Mouse (Mus musculus): Measurements from ENCODE around the gene Lpin1. TPM values are rescaled to one million over a fixed set of nuclear protein-coding genes. Genes with fewer than 3 reads are reported as not detected.

Gene Lpin1
- polyA plus RNA-seq, 1 experiment from 2014 or later: 6.5 TPM

- under 1% methylated on average over 36 of the region's 36 CpGs for WGBS
Observed at GRCm38 (mm10) chr12:16589204-16589949, 21.4 kb downstream of the Lpin1 start.

GRCm38 (mm10) chr12:16588396-16589042 lies 22.2 kb downstream of the Lpin1 start:
- Histone ChIP-seq H3K27ac (replicated peaks) (peak overlapping the region; percentile 72; the same call in 1 of the 2 replicates), H3K4me1 (peaks cover 37% of the 10 kb centered on the region), H3K36me3 (no peaks in the 10 kb centered on the region), H3K4me3 (replicated peaks) (peak overlapping the region; percentile 75), H3K9ac (peak overlapping the region; percentile 60; the same call in 1 of the 2 replicates), H3K4me2 (replicated peaks) (peak overlapping the region; percentile 90), H3K27me3 (no peaks in the 10 kb centered on the region), H3K9me3 (replicated peaks) (no peaks in the 10 kb centered on the region)
- WGBS: 15% methylated on average over 7 of the region's 7 CpGs
- no peak for ATAC-seq (ENCODE audit: insufficient number of reproducible peaks, low FRiP score, low TSS enrichment, low read depth)

More at GRCm38 (mm10) chr12:16589204-16589949, 21.4 kb downstream of the Lpin1 start:
- peak overlapping the region; percentile 72 for H3K27ac ChIP-seq (replicated peaks)
- ATAC-seq (ENCODE audit: insufficient number of reproducible peaks, low FRiP score, low TSS enrichment, low read depth): peak; percentile 90
- H3K9ac ChIP-seq: peak overlapping the region; percentile 60
- H3K4me3 ChIP-seq (replicated peaks): peak overlapping the region; percentile 75
- H3K4me2 ChIP-seq (replicated peaks): peak overlapping the region; percentile 90
- H3K27me3 ChIP-seq: no peaks in the 10 kb centered on the region
- H3K36me3 ChIP-seq: no peaks in the 10 kb centered on the region
- no peaks in the 10 kb centered on the region for H3K9me3 ChIP-seq (replicated peaks)
- peaks cover 31% of the 10 kb centered on the region for H3K4me1 ChIP-seq

- no peak for ATAC-seq (ENCODE audit: insufficient number of reproducible peaks, low FRiP score, low TSS enrichment, low read depth)
- H3K4me1 ChIP-seq: peaks cover 37% of the 10 kb centered on the region
- 60% methylated on average over 5 of the region's 5 CpGs for WGBS
- no peak overlapping the region for H3K4me2 ChIP-seq (replicated peaks)
- no peak overlapping the region for H3K27ac ChIP-seq (replicated peaks)
- H3K4me3 ChIP-seq (replicated peaks): no peak overlapping the region
- no peaks in the 10 kb centered on the region for H3K36me3 ChIP-seq
- H3K27me3 ChIP-seq: no peaks in the 10 kb centered on the region
- H3K9me3 ChIP-seq (replicated peaks): no peaks in the 10 kb centered on the region
- H3K9ac ChIP-seq: no peak overlapping the region
Observed at GRCm38 (mm10) chr12:16587767-16588166, 23.0 kb downstream of the Lpin1 start.

DNA sequence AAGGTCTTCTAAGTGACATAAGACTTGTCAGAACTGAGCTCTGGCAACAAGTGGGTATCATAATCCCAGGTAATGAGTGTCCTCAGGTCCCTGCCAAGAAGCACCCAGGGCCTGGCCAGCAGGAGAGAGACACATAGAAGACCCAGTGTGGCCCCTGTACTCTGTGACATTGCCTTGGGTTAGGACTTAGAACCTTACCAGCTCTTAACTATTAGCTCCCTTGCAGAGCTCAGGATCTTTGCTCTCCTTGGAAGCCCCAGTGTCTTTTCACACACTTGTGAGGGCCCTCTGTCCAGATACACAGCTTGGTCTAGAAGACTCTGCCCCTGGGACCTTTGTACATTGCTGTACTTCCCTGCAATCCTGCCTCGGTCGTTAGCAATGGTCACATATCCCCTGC lies 23.7 kb downstream of the Lpin1 start:
- ATAC-seq (ENCODE audit: insufficient number of reproducible peaks, low FRiP score, low TSS enrichment, low read depth): no peak
- H3K4me2 ChIP-seq (replicated peaks): no peak overlapping the region
- H3K9ac ChIP-seq: no peak overlapping the region
- no peaks in the 10 kb centered on the region for H3K9me3 ChIP-seq (replicated peaks)
- H3K4me3 ChIP-seq (replicated peaks): no peak overlapping the region
- H3K27me3 ChIP-seq: no peaks in the 10 kb centered on the region
- 71% methylated on average over 2 of the region's 2 CpGs for WGBS
- no peak overlapping the region for H3K27ac ChIP-seq (replicated peaks)
- H3K36me3 ChIP-seq: no peaks in the 10 kb centered on the region
- H3K4me1 ChIP-seq: peaks cover 33% of the 10 kb centered on the region

- H3K27ac ChIP-seq (replicated peaks): no peak overlapping the region
- ATAC-seq (ENCODE audit: insufficient number of reproducible peaks, low FRiP score, low TSS enrichment, low read depth): no peak
- no peaks in the 10 kb centered on the region for H3K36me3 ChIP-seq
- no peaks in the 10 kb centered on the region for H3K27me3 ChIP-seq
- peaks cover 17% of the 10 kb centered on the region for H3K4me1 ChIP-seq
- no peaks in the 10 kb centered on the region for H3K9me3 ChIP-seq (replicated peaks)
- 74% methylated on average over 3 of the region's 3 CpGs for WGBS
- no peak overlapping the region for H3K9ac ChIP-seq
- no peak overlapping the region for H3K4me2 ChIP-seq (replicated peaks)
- H3K4me3 ChIP-seq (replicated peaks): no peak overlapping the region
Observed at GRCm38 (mm10) chr12:16584964-16585363, 25.8 kb downstream of the Lpin1 start.

DNA sequence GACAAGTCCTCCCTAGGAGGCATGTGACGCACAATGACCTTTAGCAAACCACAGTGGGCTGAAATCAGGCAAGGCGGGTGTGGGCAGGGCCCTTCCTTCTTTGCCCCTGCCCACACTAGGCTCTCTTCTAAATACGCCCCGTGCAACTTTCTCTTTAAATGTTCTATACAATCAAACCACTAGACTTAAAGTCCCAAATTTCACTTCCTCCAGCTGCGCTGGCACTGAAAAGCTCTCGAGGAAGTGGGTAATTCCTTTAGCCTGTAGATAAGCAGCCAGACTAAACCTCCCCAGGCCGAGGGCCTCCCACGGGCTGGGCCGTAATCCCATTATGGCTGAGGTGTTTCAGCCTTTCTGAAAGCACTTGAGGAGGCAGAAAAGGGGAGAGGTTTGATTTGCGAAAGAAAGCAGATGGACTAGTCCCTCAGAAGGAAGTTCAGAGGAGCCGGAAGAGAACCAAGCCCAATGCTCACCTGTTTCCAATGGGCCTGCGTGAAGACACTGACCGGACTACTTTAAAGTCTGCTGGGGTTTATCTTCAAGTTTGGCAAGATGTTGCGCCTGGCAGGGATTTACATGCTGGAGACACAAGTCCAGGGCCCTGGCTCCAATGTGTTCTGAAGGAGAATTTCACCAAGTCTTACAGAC lies 26.6 kb downstream of the Lpin1 start:
- ATAC-seq (ENCODE audit: insufficient number of reproducible peaks, low FRiP score, low TSS enrichment, low read depth): no peak
- no peak overlapping the region for H3K27ac ChIP-seq (replicated peaks)

GRCm38 (mm10) chr12:16583313-16583712 lies 27.5 kb downstream of the Lpin1 start:
- 88% methylated on average over 3 of the region's 3 CpGs for WGBS
- 0 out of 2 replicates have a peak, but pooled peaks cover 4% of the 10 kb centered on the region for H3K36me3 ChIP-seq
- no peak overlapping the region for H3K27ac ChIP-seq (replicated peaks)
- H3K9me3 ChIP-seq (replicated peaks): no peaks in the 10 kb centered on the region
- H3K4me1 ChIP-seq: 0 out of 2 replicates have a peak, but pooled peaks cover 8% of the 10 kb centered on the region
- H3K9ac ChIP-seq: no peak overlapping the region
- no peak overlapping the region for H3K4me3 ChIP-seq (replicated peaks)
- H3K4me2 ChIP-seq (replicated peaks): no peak overlapping the region
- no peaks in the 10 kb centered on the region for H3K27me3 ChIP-seq
- ATAC-seq (ENCODE audit: insufficient number of reproducible peaks, low FRiP score, low TSS enrichment, low read depth): no peak

More for the DNA sequence above, 26.6 kb downstream of the Lpin1 start:
- Histone ChIP-seq H3K4me1 (peaks cover 13% of the 10 kb centered on the region), H3K4me2 (replicated peaks) (no peak overlapping the region), H3K9ac (no peak overlapping the region), H3K27me3 (no peaks in the 10 kb centered on the region), H3K4me3 (replicated peaks) (no peak overlapping the region), H3K36me3 (0 out of 2 replicates have a peak, but pooled peaks cover under 1% of the 10 kb centered on the region), H3K9me3 (replicated peaks) (no peaks in the 10 kb centered on the region)
- WGBS: 42% methylated on average over 14 of the region's 14 CpGs

DNA sequence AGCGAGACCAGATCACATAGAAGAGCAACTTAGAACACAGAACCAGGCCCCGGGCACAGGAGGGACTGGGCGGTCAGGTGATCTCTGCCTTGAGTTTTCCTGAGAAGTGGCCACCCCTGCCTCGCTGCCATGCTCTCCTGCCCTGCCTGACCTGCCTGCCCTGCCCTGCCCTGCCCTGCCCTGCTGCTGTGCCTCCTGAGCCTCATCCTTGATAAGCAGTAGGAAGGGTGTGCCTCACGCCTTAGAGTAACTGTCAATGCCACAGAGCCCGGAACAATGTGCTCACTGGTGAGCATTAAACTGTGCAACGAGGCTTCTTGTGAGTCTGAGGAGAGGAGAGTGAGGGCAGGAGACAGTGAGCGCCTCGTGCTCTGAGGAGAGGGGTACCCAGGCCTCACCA lies 30.5 kb downstream of the Lpin1 start:
- ATAC-seq (ENCODE audit: insufficient number of reproducible peaks, low FRiP score, low TSS enrichment, low read depth): no peak
- no peak overlapping the region for H3K9ac ChIP-seq
- H3K4me1 ChIP-seq: 0 out of 2 replicates have a peak, but pooled peaks cover 8% of the 10 kb centered on the region
- H3K27me3 ChIP-seq: no peaks in the 10 kb centered on the region
- H3K4me3 ChIP-seq (replicated peaks): no peak overlapping the region
- H3K4me2 ChIP-seq (replicated peaks): no peak overlapping the region
- peaks cover 9% of the 10 kb centered on the region; the same call in 1 of the 2 replicates for H3K36me3 ChIP-seq
- no peak overlapping the region for H3K27ac ChIP-seq (replicated peaks)
- H3K9me3 ChIP-seq (replicated peaks): no peaks in the 10 kb centered on the region
- 80% methylated on average over 9 of the region's 9 CpGs for WGBS

- H3K27me3 ChIP-seq: no peaks in the 10 kb centered on the region
- no peak overlapping the region for H3K9ac ChIP-seq
- no peak overlapping the region for H3K4me2 ChIP-seq (replicated peaks)
- peaks cover 17% of the 10 kb centered on the region; the same call in 1 of the 2 replicates for H3K36me3 ChIP-seq
- no peak for ATAC-seq (ENCODE audit: insufficient number of reproducible peaks, low FRiP score, low TSS enrichment, low read depth)
- WGBS: 62% methylated on average over 9 of the region's 9 CpGs
- no peak overlapping the region for H3K27ac ChIP-seq (replicated peaks)
- H3K4me1 ChIP-seq: no peaks in the 10 kb centered on the region
- no peaks in the 10 kb centered on the region for H3K9me3 ChIP-seq (replicated peaks)
- H3K4me3 ChIP-seq (replicated peaks): no peak overlapping the region
Observed at GRCm38 (mm10) chr12:16577665-16578233, 33.0 kb downstream of the Lpin1 start.

- no peak overlapping the region for H3K4me3 ChIP-seq (replicated peaks)
- H3K36me3 ChIP-seq: peaks cover 24% of the 10 kb centered on the region; the same call in 1 of the 2 replicates
- H3K27me3 ChIP-seq: no peaks in the 10 kb centered on the region
- H3K4me2 ChIP-seq (replicated peaks): no peak overlapping the region
- no peak for ATAC-seq (ENCODE audit: insufficient number of reproducible peaks, low FRiP score, low TSS enrichment, low read depth)
- no peak overlapping the region for H3K9ac ChIP-seq
- WGBS: 89% methylated on average over 10 of the region's 10 CpGs
- H3K27ac ChIP-seq (replicated peaks): no peak overlapping the region
- no peaks in the 10 kb centered on the region for H3K4me1 ChIP-seq
- H3K9me3 ChIP-seq (replicated peaks): no peaks in the 10 kb centered on the region
Observed at GRCm38 (mm10) chr12:16571278-16571677, 39.5 kb downstream of the Lpin1 start.
